8 mouse cellular contexts compared by ENCODE assay signal in genomic region chr17:64915025-64915424, GRCm38 (mm10).
DNase-seq lines count a peak whose midpoint lies in the region; ATAC-seq and TF ChIP-seq lines count a peak whose summit lies in the region.

No protein-coding gene starts in this region.

- intact Hi-C loops in heart, adult 2 months (cut with DNase I) = no loop called here
- intact Hi-C loops in heart, postnatal 14 days (cut with DNase I) = no loop called here

- no peaks in the 10 kb centered on the region for H3K79me2 ChIP-seq in heart, adult 2 months (replicated peaks; ENCODE audit: control insufficient read depth, insufficient read depth, low read length)

- no peak for TF ChIP-seq POLR2A in heart, adult 2 months (IDR thresholded peaks at IDR 0.05; ENCODE audit: insufficient read depth, low read depth, low read length)

- peak; percentile 51; the same call in 1 of the 2 replicates for ATAC-seq in midbrain, embryonic 11.5 days (ENCODE audit: low FRiP score)
- no peak for ATAC-seq in frontal cortex, adult (ENCODE audit: low TSS enrichment)

- TF ChIP-seq CTCF in heart, adult 2 months (IDR thresholded peaks at IDR 0.05) = no peak

- no peak overlapping the region; the same call in 1 of the 2 replicates for H3K27ac ChIP-seq in heart, adult 2 months
- no peak overlapping the region for H3K27ac ChIP-seq in midbrain, embryonic 11.5 days (ENCODE audit: low read depth, low read length)

- H3K9me3 ChIP-seq in midbrain, embryonic 11.5 days (ENCODE audit: control insufficient read depth, low read length) = no peaks in the 10 kb centered on the region

- no peak overlapping the region for H3K9ac ChIP-seq in heart, adult 2 months (ENCODE audit: low read depth, low read length)
- H3K9ac ChIP-seq in midbrain, embryonic 11.5 days (ENCODE audit: low read length) = no peak overlapping the region

- H3K36me3 ChIP-seq in heart, adult 2 months (ENCODE audit: control insufficient read depth, insufficient read depth, low read length) = no peaks in the 10 kb centered on the region
- no peaks in the 10 kb centered on the region for H3K36me3 ChIP-seq in midbrain, embryonic 11.5 days (ENCODE audit: control insufficient read depth, insufficient read depth, low read length)

- no peak overlapping the region for H3K4me2 ChIP-seq in midbrain, embryonic 11.5 days

- peak; percentile 27 to 36 for DNase-seq in heart, adult 2 months
- no peak for DNase-seq in heart, postnatal 4 days
- peak; percentile 52 for DNase-seq in embryo, embryonic 10.5 days (ENCODE audit: low spot score)
- peak; percentile 9 to 26 for DNase-seq in heart, postnatal 14 days
- peak; percentile 88 for DNase-seq in midbrain, embryonic 11.5 days (ENCODE audit: low spot score, missing footprints)
- no peak for DNase-seq in layer of hippocampus, adult 11-12 months (ENCODE audit: low spot score)
- DNase-seq in frontal cortex, postnatal 36 days (ENCODE audit: low spot score in 2 of 2) = no peak

- H3K4me1 ChIP-seq in heart, adult 2 months (ENCODE audit: control insufficient read depth, insufficient read depth, low read length) = peaks cover 3% of the 10 kb centered on the region
- H3K4me1 ChIP-seq in midbrain, embryonic 11.5 days (ENCODE audit: control insufficient read depth, insufficient read depth, low read length) = peaks cover 13% of the 10 kb centered on the region

- 29% methylated on average over 4 of the region's 4 CpGs for WGBS in heart, adult 2 months
- WGBS in midbrain, embryonic 11.5 days = 9% methylated on average over 4 of the region's 4 CpGs

- TF ChIP-seq EP300 in heart, adult 2 months (IDR thresholded peaks at IDR 0.05; ENCODE audit: insufficient read depth, low read depth, low read length) = no peak

- H3K27me3 ChIP-seq in heart, adult 2 months (ENCODE audit: control insufficient read depth, insufficient read depth, low read length) = no peaks in the 10 kb centered on the region
- no peaks in the 10 kb centered on the region for H3K27me3 ChIP-seq in midbrain, embryonic 11.5 days (ENCODE audit: control insufficient read depth, insufficient read depth, low read length)

- H3K4me3 ChIP-seq in heart, adult 2 months = no peak overlapping the region
- no peak overlapping the region for H3K4me3 ChIP-seq in midbrain, embryonic 11.5 days (ENCODE audit: low read depth, low read length)

Comparison
In these comparisons a context has a peak if more than half of its experiments do, and no peak if none do; other contexts are left out.
1. DNase-seq: peak in heart, adult 2 months (2 of 2), embryo, embryonic 10.5 days (single experiment), heart, postnatal 14 days (2 of 2) and midbrain, embryonic 11.5 days (single experiment); none in heart, postnatal 4 days (single experiment), layer of hippocampus, adult 11-12 months (single experiment) and frontal cortex, postnatal 36 days (0 of 2).